Mouse (Mus musculus): ENCODE measurements at regions not wholly inside any gene's neighbourhood (a gene's known extent, or its start where the extent isn't known, plus 50 kb on each side); places are given as distances from the start of the nearest gene placed in this dataset.

- DNase-seq (ENCODE audit: low read depth, low spot score): no peak
These were observed 80.6 kb upstream of the Adam23 start for GRCm38 (mm10) chr1:63365126-63365525.

DNA sequence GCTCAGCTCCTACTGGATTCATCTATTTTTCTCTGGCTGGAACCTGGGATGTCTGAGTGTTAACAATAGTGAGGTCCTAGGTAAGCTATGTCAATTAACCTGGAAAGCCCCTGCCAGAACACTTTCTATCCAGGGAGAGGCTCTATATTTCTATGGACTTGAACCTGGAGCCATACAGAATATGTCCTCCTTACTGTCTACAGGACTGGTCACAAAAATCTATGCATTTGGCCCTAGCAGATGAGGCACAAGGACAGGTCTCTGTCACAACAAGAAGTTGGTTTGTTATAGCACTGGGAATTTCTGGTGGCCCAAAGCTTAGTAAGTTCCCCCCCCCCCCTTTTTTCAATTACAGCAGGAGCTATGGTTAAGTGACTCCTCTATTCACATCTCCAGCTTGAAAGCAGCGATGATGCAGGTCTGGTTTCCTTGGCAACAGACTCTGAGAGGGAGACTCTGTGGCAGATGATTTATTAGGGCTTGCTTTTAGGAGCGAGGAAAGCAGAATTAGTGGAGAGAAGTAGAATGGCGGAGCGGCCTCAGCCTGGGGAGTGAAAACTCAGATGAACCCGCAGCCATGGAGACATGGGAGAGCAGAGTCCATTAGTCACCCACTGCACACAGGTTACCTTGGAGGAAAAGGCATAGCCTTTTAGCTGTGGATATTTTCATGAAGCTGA lies 77.9 kb upstream of the Adam23 start:
- DNase-seq (ENCODE audit: low read depth, low spot score): no peak

- DNase-seq (ENCODE audit: low read depth, low spot score): no peak
These were observed 76.8 kb upstream of the Adam23 start for GRCm38 (mm10) chr1:63368921-63369320.

DNA sequence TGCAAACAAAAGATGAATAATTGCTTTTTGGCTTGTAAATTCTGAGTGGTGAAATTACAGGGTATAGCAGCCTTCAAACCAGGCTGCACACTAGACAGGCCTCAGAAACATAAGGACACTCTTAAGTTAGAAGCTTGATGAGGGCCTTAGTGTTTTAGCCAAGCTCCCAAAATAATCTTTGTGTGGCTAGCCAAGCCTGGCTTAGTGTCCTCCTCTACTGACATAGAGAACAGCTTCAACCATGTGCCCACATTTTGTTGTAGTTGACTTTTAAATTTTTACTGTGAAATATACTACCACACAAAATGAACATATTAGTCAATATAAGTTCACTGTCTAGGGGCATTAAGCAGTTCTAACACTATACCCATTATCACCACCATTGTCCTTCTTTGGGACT lies 76.1 kb upstream of the Adam23 start:
- DNase-seq (ENCODE audit: low read depth, low spot score): no peak

- DNase-seq (ENCODE audit: low read depth, low spot score): peak; percentile 9
These were observed 62.6 kb upstream of the Adam23 start for GRCm38 (mm10) chr1:63383110-63383509.

DNA sequence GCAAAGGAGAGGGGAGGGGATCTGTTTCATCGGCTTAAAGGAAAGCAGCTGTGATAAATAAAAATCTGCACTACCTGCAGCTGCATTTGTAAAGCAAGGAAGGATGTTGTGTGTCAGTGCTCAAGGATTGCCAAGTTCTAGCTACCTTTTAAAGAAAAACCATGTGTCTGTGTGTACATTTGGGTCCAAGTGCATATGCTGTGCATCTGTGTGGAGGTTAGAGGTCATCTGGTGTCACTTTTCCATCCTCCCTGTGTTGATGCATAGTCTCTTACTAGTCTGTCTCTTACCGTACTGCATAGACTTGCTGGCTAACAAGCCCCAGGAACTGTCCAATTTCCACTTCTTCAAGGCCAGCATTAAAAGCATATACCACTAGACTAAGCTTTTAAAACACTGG lies 60.6 kb upstream of the Adam23 start:
- DNase-seq (ENCODE audit: low read depth, low spot score): no peak

- DNase-seq (ENCODE audit: low read depth, low spot score): no peak
These were observed 50.3 kb upstream of the Adam23 start for GRCm38 (mm10) chr1:63395427-63395826.
